Mouse (Mus musculus) granulocyte monocyte progenitor cell, adult 5-6 weeks (primary cell): Measurements from ENCODE around the gene Zkscan1. TPM values are rescaled to one million over a fixed set of nuclear protein-coding genes. Genes with fewer than 3 reads are reported as not detected.

Experiments
- ATAC-seq: replicated peaks from 2 replicates; pipeline ENCODE4 v1.8.0; 2016; ENCODE audit warnings: mild to moderate bottlenecking, moderate TSS enrichment, inconsistent platforms; ENCODE audit not compliant: poor library complexity, severe bottlenecking
- total RNA-seq, 2 experiments: library from RNA; stranded (forward) in 1 of 2; stranded (reverse) in 1 of 2; fragments of 200-712, 200-1000 nt in 1 of 2; fragments of >200 nt in 1 of 2; fragmentation: Nextera tagmentation in 1 of 2; gene quantifications; 2 replicates each; pipeline ENCODE4 v1.2.3; 2014 to 2017

Zkscan1 gene
- total RNA-seq, 2 experiments from 2014 or later, result 19.2 to 26.8 TPM

GRCm38 (mm10) chr5:138116255-138117198 lies 31.6 kb downstream of the Zkscan1 start, which contains the start of gene Zscan21:
TSS of gene Zscan21 (plus strand) at chr5:138116903.
- peak; percentile 99 for ATAC-seq

GRCm38 (mm10) chr5:138117199-138118015 lies 32.5 kb downstream of the Zkscan1 start:
- 0 out of 2 replicates have a peak, but pooled peaks have one; percentile 33 for ATAC-seq

GRCm38 (mm10) chr5:138118041-138118440 lies 33.2 kb downstream of the Zkscan1 start:
- no peak for ATAC-seq

GRCm38 (mm10) chr5:138132425-138133064 lies 47.7 kb downstream of the Zkscan1 start:
- no peak for ATAC-seq

GRCm38 (mm10) chr5:138137257-138137656 lies 52.4 kb downstream of the Zkscan1 start:
- no peak for ATAC-seq

GRCm38 (mm10) chr5:138137935-138138549 lies 53.2 kb downstream of the Zkscan1 start:
- peak; percentile 83 for ATAC-seq

GRCm38 (mm10) chr5:138138585-138138984 lies 53.7 kb downstream of the Zkscan1 start:
- peak; percentile 76 for ATAC-seq

GRCm38 (mm10) chr5:138154390-138154789 lies 69.5 kb downstream of the Zkscan1 start:
- ATAC-seq, result no peak

- ATAC-seq, result peak; percentile 96
Observed at GRCm38 (mm10) chr5:138155443-138155976, 70.6 kb downstream of the Zkscan1 start, which contains the start of gene Zfp113. TSS of gene Zfp113 (minus strand) at chr5:138155744.

Other genes starting within 250 kb of the Zkscan1 start
- gene Pilra, start 248.8 kb upstream of the Zkscan1 start, total RNA-seq (2014; fragmentation: Nextera tagmentation), result 3.2 and 4.0 TPM in 2 replicates
- gene Pilra, start 248.8 kb upstream of the Zkscan1 start, total RNA-seq (2017), result 11.4 and 12.7 TPM in 2 replicates
- gene Pilrb1, start 227.0 kb upstream of the Zkscan1 start, total RNA-seq (2014; fragmentation: Nextera tagmentation), result 3.5 and 12.1 TPM in 2 replicates
- gene Pilrb1, start 227.0 kb upstream of the Zkscan1 start, total RNA-seq (2017), result 7.2 and 7.6 TPM in 2 replicates
- 3.2 and 13.2 TPM in 2 replicates for gene Pilrb2, start 213.3 kb upstream of the Zkscan1 start, total RNA-seq (2014; fragmentation: Nextera tagmentation)
- 4.3 and 10.3 TPM in 2 replicates for gene Pilrb2, start 213.3 kb upstream of the Zkscan1 start, total RNA-seq (2017)
- gene Cyp3a13, start 163.5 kb upstream of the Zkscan1 start, total RNA-seq (2014; fragmentation: Nextera tagmentation), result not detected in 2 replicates
- gene Cyp3a13, start 163.5 kb upstream of the Zkscan1 start, total RNA-seq (2017), result not detected in 2 replicates
- not detected in 2 replicates for gene Gjc3, start 122.0 kb upstream of the Zkscan1 start, total RNA-seq (2014; fragmentation: Nextera tagmentation)
- not detected in 2 replicates for gene Gjc3, start 122.0 kb upstream of the Zkscan1 start, total RNA-seq (2017)
- not detected in 2 replicates for gene Azgp1, start 103.6 kb upstream of the Zkscan1 start, total RNA-seq (2014; fragmentation: Nextera tagmentation)
- gene Azgp1, start 103.6 kb upstream of the Zkscan1 start, total RNA-seq (2017), result not detected in 2 replicates
- gene Smok3a, start 63.8 kb upstream of the Zkscan1 start, total RNA-seq (2014; fragmentation: Nextera tagmentation), result not detected in 2 replicates
- not detected in 2 replicates for gene Smok3a, start 63.8 kb upstream of the Zkscan1 start, total RNA-seq (2017)
- gene Smok3b, start 63.7 kb upstream of the Zkscan1 start, total RNA-seq (2014; fragmentation: Nextera tagmentation), result not detected in 2 replicates
- not detected in 2 replicates for gene Smok3b, start 63.7 kb upstream of the Zkscan1 start, total RNA-seq (2017)
- not detected in 2 replicates for gene Smok3c, start 31.9 kb upstream of the Zkscan1 start, total RNA-seq (2014; fragmentation: Nextera tagmentation)
- not detected in 2 replicates for gene Smok3c, start 31.9 kb upstream of the Zkscan1 start, total RNA-seq (2017)
- 10.9 and 16.6 TPM in 2 replicates for gene Zscan21, start 31.8 kb downstream of the Zkscan1 start, total RNA-seq (2014; fragmentation: Nextera tagmentation)
- 10.9 and 14.8 TPM in 2 replicates for gene Zscan21, start 31.8 kb downstream of the Zkscan1 start, total RNA-seq (2017)
- 7.9 and 11.2 TPM in 2 replicates for gene Zfp113, start 70.7 kb downstream of the Zkscan1 start, total RNA-seq (2014; fragmentation: Nextera tagmentation)
- gene Zfp113, start 70.7 kb downstream of the Zkscan1 start, total RNA-seq (2017), result 5.8 and 6.0 TPM in 2 replicates
- 94.6 and 117 TPM in 2 replicates for gene Cops6, start 76.0 kb downstream of the Zkscan1 start, total RNA-seq (2014; fragmentation: Nextera tagmentation)
- 39.6 and 41.6 TPM in 2 replicates for gene Cops6, start 76.0 kb downstream of the Zkscan1 start, total RNA-seq (2017)
- gene Ap4m1, start 86.9 kb downstream of the Zkscan1 start, total RNA-seq (2014; fragmentation: Nextera tagmentation), result 33.9 and 43.1 TPM in 2 replicates
- gene Ap4m1, start 86.9 kb downstream of the Zkscan1 start, total RNA-seq (2017), result 34.8 and 41.5 TPM in 2 replicates
- gene Mcm7, start 87.3 kb downstream of the Zkscan1 start, total RNA-seq (2014; fragmentation: Nextera tagmentation), result 291 and 311 TPM in 2 replicates
- gene Mcm7, start 87.3 kb downstream of the Zkscan1 start, total RNA-seq (2017), result 490 and 580 TPM in 2 replicates
- gene Taf6, start 102.4 kb downstream of the Zkscan1 start, total RNA-seq (2014; fragmentation: Nextera tagmentation), result 30.1 and 46.9 TPM in 2 replicates
- 46.2 and 49.0 TPM in 2 replicates for gene Taf6, start 102.4 kb downstream of the Zkscan1 start, total RNA-seq (2017)
- gene Cnpy4, start 102.4 kb downstream of the Zkscan1 start, total RNA-seq (2014; fragmentation: Nextera tagmentation), result 26.5 and 36.2 TPM in 2 replicates
- 50.9 and 52.5 TPM in 2 replicates for gene Cnpy4, start 102.4 kb downstream of the Zkscan1 start, total RNA-seq (2017)
- 7.8 and 10.6 TPM in 2 replicates for gene Mblac1, start 109.2 kb downstream of the Zkscan1 start, total RNA-seq (2014; fragmentation: Nextera tagmentation)
- 8.8 and 12.4 TPM in 2 replicates for gene Mblac1, start 109.2 kb downstream of the Zkscan1 start, total RNA-seq (2017)
- gene Nxpe5, start 140.8 kb downstream of the Zkscan1 start, total RNA-seq (2014; fragmentation: Nextera tagmentation), result 2.3 and 4.3 TPM in 2 replicates
- 1.8 and 2.8 TPM in 2 replicates for gene Nxpe5, start 140.8 kb downstream of the Zkscan1 start, total RNA-seq (2017)
- 132 and 143 TPM in 2 replicates for gene Lamtor4, start 170.4 kb downstream of the Zkscan1 start, total RNA-seq (2014; fragmentation: Nextera tagmentation)
- 80.9 and 86.9 TPM in 2 replicates for gene Lamtor4, start 170.4 kb downstream of the Zkscan1 start, total RNA-seq (2017)
- 66.1 and 68.2 TPM in 2 replicates for gene BC037034, start 178.9 kb downstream of the Zkscan1 start, total RNA-seq (2014; fragmentation: Nextera tagmentation)
- gene BC037034, start 178.9 kb downstream of the Zkscan1 start, total RNA-seq (2017), result 37.8 and 50.5 TPM in 2 replicates
- gene Gal3st4, start 187.8 kb downstream of the Zkscan1 start, total RNA-seq (2014; fragmentation: Nextera tagmentation), result not detected in 2 replicates
- 1.5 TPM in 1 of 2 replicates, not detected in the other for gene Gal3st4, start 187.8 kb downstream of the Zkscan1 start, total RNA-seq (2017)
- not detected in 2 replicates for gene Gm43720, start 194.9 kb downstream of the Zkscan1 start, total RNA-seq (2014; fragmentation: Nextera tagmentation)
- gene Gm43720, start 194.9 kb downstream of the Zkscan1 start, total RNA-seq (2017), result 0.05 TPM in 1 of 2 replicates, not detected in the other
- 4.2 and 7.9 TPM in 2 replicates for gene Gpc2, start 194.9 kb downstream of the Zkscan1 start, total RNA-seq (2014; fragmentation: Nextera tagmentation)
- 2.9 and 3.9 TPM in 2 replicates for gene Gpc2, start 194.9 kb downstream of the Zkscan1 start, total RNA-seq (2017)
- gene Stag3, start 195.2 kb downstream of the Zkscan1 start, total RNA-seq (2014; fragmentation: Nextera tagmentation), result 11.7 and 19.4 TPM in 2 replicates
- 7.6 and 17.4 TPM in 2 replicates for gene Stag3, start 195.2 kb downstream of the Zkscan1 start, total RNA-seq (2017)